Mouse (Mus musculus) gastrocnemius, adult 8-10 months (tissue): ENCODE measurements around the gene Ier5. TPM values are rescaled to one million over a fixed set of nuclear protein-coding genes. Genes with fewer than 3 reads are reported as not detected.

Experiments
- DNase-seq, 2 experiments: peaks; one replicate each; pipeline ENCODE4 v3.0.0; 2022; ENCODE audit warnings: low spot score in 2 of 2
- total RNA-seq, 4 experiments: library from RNA; stranded (reverse); gene quantifications; 2 replicates each; pipeline ENCODE4 v1.2.4; 2022

The Ier5 gene
- total RNA-seq, 4 experiments from 2014 or later = 4.7 to 9.9 (median 6.4) TPM

GRCm38 (mm10) chr1:155082158-155082964 lies 17.1 kb downstream of the Ier5 start:
- DNase-seq = no peak

- no peak for DNase-seq
These were observed 21.8 kb downstream of the Ier5 start for GRCm38 (mm10) chr1:155077675-155078074.

- no peak for DNase-seq
These were observed 23.6 kb downstream of the Ier5 start for GRCm38 (mm10) chr1:155075856-155076255.

- peak; percentile 46 to 57 for DNase-seq
These were observed 24.6 kb downstream of the Ier5 start for GRCm38 (mm10) chr1:155074856-155075255.

GRCm38 (mm10) chr1:155073905-155074304 lies 25.5 kb downstream of the Ier5 start:
- DNase-seq = no peak

GRCm38 (mm10) chr1:155073133-155073532 lies 26.3 kb downstream of the Ier5 start:
- DNase-seq = no peak

GRCm38 (mm10) chr1:155071287-155071876 lies 28.1 kb downstream of the Ier5 start:
- no peak for DNase-seq

GRCm38 (mm10) chr1:155070561-155071286 lies 28.7 kb downstream of the Ier5 start:
- no peak for DNase-seq

- DNase-seq = no peak
These were observed 29.7 kb downstream of the Ier5 start for GRCm38 (mm10) chr1:155069696-155070095.

- DNase-seq = no peak
These were observed 33.2 kb downstream of the Ier5 start for GRCm38 (mm10) chr1:155066196-155066595.

- DNase-seq = no peak
These were observed 34.3 kb downstream of the Ier5 start for GRCm38 (mm10) chr1:155065068-155065701.

GRCm38 (mm10) chr1:155064649-155065048 lies 34.8 kb downstream of the Ier5 start:
- DNase-seq = no peak

- no peak for DNase-seq
These were observed 35.3 kb downstream of the Ier5 start for GRCm38 (mm10) chr1:155064111-155064510.

GRCm38 (mm10) chr1:155062963-155063362 lies 36.5 kb downstream of the Ier5 start:
- no peak for DNase-seq

GRCm38 (mm10) chr1:155062057-155062456 lies 37.4 kb downstream of the Ier5 start:
- DNase-seq = no peak

- no peak for DNase-seq
These were observed 38.3 kb downstream of the Ier5 start for GRCm38 (mm10) chr1:155060832-155061801.

- no peak for DNase-seq
These were observed 39.2 kb downstream of the Ier5 start for GRCm38 (mm10) chr1:155060261-155060660.

GRCm38 (mm10) chr1:155059505-155059904 lies 39.9 kb downstream of the Ier5 start:
- DNase-seq = peak in 1 of 2 experiments; percentile 40

- DNase-seq = no peak
These were observed 41.1 kb downstream of the Ier5 start for GRCm38 (mm10) chr1:155058099-155059012.
